Mouse (Mus musculus) limb, embryonic 14.5 days (tissue): ENCODE data around the gene Ice2. TPM values are rescaled to one million over a fixed set of nuclear protein-coding genes. Genes with fewer than 3 reads are reported as not detected.

Source experiments
- ATAC-seq: fragments of 200-750 bp; cut with Nextera tagmentation; 2 replicates; pipeline ENCODE4 v1.8.0; 2017; ENCODE audit warnings: low read depth, moderate number of reproducible peaks, moderate TSS enrichment; ENCODE audit not compliant: low FRiP score
- DNase-seq: peaks from one replicate; pipeline ENCODE4 v3.0.0-alpha.2; 2015; ENCODE audit warnings: low spot score
- H3K27ac ChIP-seq: fragments of 300-500 bp; sonication (generic); replicated peaks from 2 replicates; pipeline ENCODE4 v1.5.1; 2014; ENCODE audit warnings: low read depth, mild to moderate bottlenecking, low read length, moderate library complexity, mixed read lengths
- H3K27me3 ChIP-seq: fragments of 300-500 bp; sonication (generic); 2 replicates; pipeline ENCODE4 v1.6.1; 2014; ENCODE audit warnings: low read length, mixed read lengths; ENCODE audit not compliant: control insufficient read depth, insufficient read depth
- H3K36me3 ChIP-seq: fragments of 300-500 bp; sonication (generic); 2 replicates; pipeline ENCODE4 v1.6.1; 2014; ENCODE audit warnings: mild to moderate bottlenecking, low read length, moderate library complexity, mixed read lengths; ENCODE audit not compliant: control insufficient read depth, insufficient read depth
- H3K4me1 ChIP-seq: fragments of 300-500 bp; sonication (generic); 2 replicates; pipeline ENCODE4 v1.6.1; 2014; ENCODE audit warnings: antibody characterized with exemption, low read length, mixed read lengths; ENCODE audit not compliant: control insufficient read depth, insufficient read depth
- H3K4me2 ChIP-seq: fragments of 300-500 bp; sonication (generic); replicated peaks from 2 replicates; pipeline ENCODE4 v1.6.1; 2014; ENCODE audit warnings: low read depth, mild to moderate bottlenecking, low read length, moderate library complexity; ENCODE audit not compliant: severe bottlenecking
- H3K4me3 ChIP-seq: fragments of 300-500 bp; sonication (generic); replicated peaks from 2 replicates; pipeline ENCODE4 v1.5.1; 2014; ENCODE audit warnings: low read length
- H3K9ac ChIP-seq: fragments of 300-500 bp; sonication (generic); 2 replicates; pipeline ENCODE4 v1.6.1; 2014; ENCODE audit warnings: mild to moderate bottlenecking, low read depth, low read length, moderate library complexity; ENCODE audit not compliant: severe bottlenecking
- H3K9me3 ChIP-seq: fragments of 300-500 bp; sonication (generic); 2 replicates; pipeline ENCODE4 v1.6.1; 2016; ENCODE audit warnings: low read length; ENCODE audit not compliant: control insufficient read depth
- POLR2A ChIP-seq: fragments of 200-500 bp; IDR thresholded peaks from 2 replicates; pipeline ENCODE4 v1.8.0; 2012; ENCODE audit warnings: inconsistent platforms, mild to moderate bottlenecking, moderate library complexity, borderline replicate concordance; ENCODE audit not compliant: insufficient read depth, insufficient read length; ENCODE audit errors: extremely low read depth
- WGBS: fragments of 180-500 bp; shearing (Covaris S2); extraction: QIAGEN DNeasy Blood & Tissue Kit; methylation state at CpG from one replicate; pipeline ENCODE4 v1.1.7; 2014; 5-methylcytosine and 5-hydroxymethylcytosine counted together
- polyA plus RNA-seq, 2 experiments: library from polyadenylated mRNA; depleted of rRNA in 1 of 2; stranded (reverse) in 1 of 2; unstranded in 1 of 2; fragments of >200 nt; fragmentation: Nextera tagmentation in 1 of 2; extraction: Ambion mirVana in 1 of 2; gene quantifications; 2 replicates each; pipeline versions ENCODE4 v1.2.1 to v1.2.3; 2012 to 2014

Gene Ice2
- polyA plus RNA-seq, 2 experiments = 13.7 to 15.8 TPM

DNA sequence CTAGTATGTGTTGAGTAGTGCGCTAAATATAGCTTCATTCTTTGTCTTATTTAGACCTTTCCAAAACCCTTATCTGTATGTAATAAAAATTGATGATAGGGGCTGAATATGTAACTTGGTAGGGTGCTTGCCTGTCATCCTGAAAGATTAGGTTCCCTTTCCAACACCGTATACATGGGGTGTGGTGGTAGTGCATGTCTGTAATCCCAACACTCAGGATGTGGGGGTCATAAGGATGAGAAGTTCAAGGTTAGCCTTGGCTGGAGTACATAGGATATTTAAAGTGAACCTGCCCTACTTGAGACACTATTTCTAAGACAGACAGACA is 310 bp upstream of the Ice2 start:
- peak; percentile 24; the same call in 1 of the 2 replicates for ATAC-seq

DNA sequence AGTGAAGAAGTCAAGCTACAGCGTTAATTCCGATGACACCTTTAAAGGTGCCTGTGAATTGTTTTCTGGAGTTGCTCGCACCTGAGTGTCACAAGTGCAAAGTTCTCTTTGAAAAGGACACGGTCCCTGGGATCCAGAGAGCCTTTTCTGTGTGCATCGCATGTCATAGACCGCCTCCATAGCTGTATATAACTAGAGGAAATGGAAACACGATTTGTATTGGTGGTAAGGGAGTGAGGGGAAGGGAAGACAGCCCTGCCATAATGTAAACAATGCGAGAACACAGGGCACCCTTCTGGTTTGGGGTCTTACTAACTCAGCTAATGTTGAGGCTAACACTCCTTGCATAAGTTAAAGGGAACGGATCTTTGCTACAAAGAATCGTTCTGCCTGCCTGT is 746 bp downstream of the Ice2 start:
- Histone ChIP-seq H3K27ac (peak overlapping the region; percentile 94), H3K36me3 (peaks cover 2% of the 10 kb centered on the region; the same call in 1 of the 2 replicates), H3K9me3 (no peaks in the 10 kb centered on the region), H3K4me1 (peaks cover 5% of the 10 kb centered on the region), H3K4me3 (peak overlapping the region; percentile 65), H3K9ac (peak overlapping the region; percentile 94), H3K27me3 (no peaks in the 10 kb centered on the region), H3K4me2 (peak overlapping the region; percentile 86)
- ATAC-seq (0 out of 2 replicates have a peak, but pooled peaks have one; percentile 2), DNase-seq (no peak)
- TF ChIP-seq POLR2A = no peak
- 9% methylated on average over 10 of the region's 10 CpGs for WGBS

More for the DNA sequence above, 310 bp upstream of the Ice2 start:
- Histone ChIP-seq H3K27me3 (no peaks in the 10 kb centered on the region), H3K9me3 (no peaks in the 10 kb centered on the region), H3K4me2 (peak overlapping the region; percentile 86), H3K27ac (peak overlapping the region; percentile 94), H3K36me3 (peaks cover 2% of the 10 kb centered on the region; the same call in 1 of the 2 replicates), H3K4me3 (peak overlapping the region; percentile 65), H3K9ac (peak overlapping the region; percentile 94), H3K4me1 (peaks cover 5% of the 10 kb centered on the region)
- DNase-seq = no peak
- 65% methylated on average over 2 of the region's 2 CpGs for WGBS
- no peak for TF ChIP-seq POLR2A

DNA sequence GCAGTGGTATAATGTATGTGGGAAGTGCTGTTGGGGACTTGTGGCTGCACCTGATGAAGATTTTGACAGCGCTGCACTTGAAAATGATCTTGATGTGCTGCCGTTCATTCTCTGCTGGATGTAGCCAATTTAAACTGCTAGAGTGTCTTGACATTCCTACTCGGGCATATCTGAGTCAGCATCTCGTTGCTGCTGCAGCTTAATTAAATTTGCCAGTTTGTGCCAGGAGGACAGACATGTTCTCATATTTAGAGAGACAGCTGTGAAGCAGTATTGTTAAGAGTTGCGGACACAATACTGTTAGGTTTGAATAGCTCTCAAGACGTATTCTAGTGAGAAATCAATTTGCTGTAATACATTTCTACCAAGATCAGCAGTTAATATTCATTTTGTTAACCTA is 7.0 kb downstream of the Ice2 start:
- Histone ChIP-seq H3K27me3 (no peaks in the 10 kb centered on the region), H3K4me2 (no peak overlapping the region), H3K9ac (no peak overlapping the region), H3K4me3 (no peak overlapping the region), H3K4me1 (no peaks in the 10 kb centered on the region), H3K36me3 (peaks cover 8% of the 10 kb centered on the region), H3K9me3 (no peaks in the 10 kb centered on the region), H3K27ac (no peak overlapping the region)
- WGBS = 76% methylated on average over 6 of the region's 6 CpGs
- ATAC-seq = no peak
- no peak for DNase-seq
- TF ChIP-seq POLR2A = no peak

DNA sequence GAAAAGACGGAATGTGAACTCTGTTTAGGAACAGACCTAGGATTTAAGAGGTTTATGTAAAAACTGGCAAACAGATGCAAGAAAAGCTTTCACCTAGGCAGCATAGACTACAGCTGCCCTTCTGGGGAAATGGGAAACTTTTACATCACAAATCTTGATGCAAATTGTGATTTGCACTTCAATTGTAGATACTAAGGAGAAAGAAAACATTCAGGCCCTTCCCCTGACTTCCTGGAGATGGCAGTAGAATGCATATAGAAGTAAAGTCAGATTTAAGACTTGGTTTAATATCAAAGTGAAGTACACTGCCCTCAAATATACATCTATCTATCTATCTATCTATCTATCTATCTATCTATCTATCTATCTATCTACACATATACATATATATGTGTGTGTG is 21.8 kb downstream of the Ice2 start:
- no peak overlapping the region for H3K4me2 ChIP-seq
- H3K9me3 ChIP-seq = no peaks in the 10 kb centered on the region
- 90% methylated on average over 1 of the region's 1 CpGs for WGBS
- H3K27me3 ChIP-seq = no peaks in the 10 kb centered on the region
- no peak overlapping the region for H3K27ac ChIP-seq
- H3K9ac ChIP-seq = no peak overlapping the region
- DNase-seq (peak; percentile 36), ATAC-seq (no peak)
- no peak for TF ChIP-seq POLR2A
- H3K4me3 ChIP-seq = no peak overlapping the region
- no peaks in the 10 kb centered on the region for H3K4me1 ChIP-seq
- H3K36me3 ChIP-seq = peaks cover 52% of the 10 kb centered on the region

DNA sequence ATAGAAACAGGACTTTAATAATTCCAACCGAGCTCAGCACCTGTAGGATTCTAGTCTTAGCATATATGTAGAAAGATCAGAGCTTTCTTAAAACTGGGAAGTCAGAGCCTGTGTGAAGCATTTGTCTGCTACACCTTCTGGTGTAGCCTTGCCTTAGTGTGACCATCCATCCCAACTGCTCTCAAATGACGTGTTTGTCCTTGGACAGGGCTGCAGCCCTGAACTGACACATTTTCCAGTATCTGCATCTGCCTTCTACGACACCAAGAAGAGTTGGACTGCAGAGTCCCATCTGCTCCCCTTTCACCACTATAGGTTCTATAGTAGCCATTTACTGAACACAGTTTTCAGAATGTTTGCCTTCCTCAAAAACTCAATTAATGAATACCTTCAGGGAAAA is 32.8 kb downstream of the Ice2 start:
- WGBS = 89% methylated on average over 3 of the region's 3 CpGs
- no peak for ATAC-seq

More for the DNA sequence above, 32.8 kb downstream of the Ice2 start:
- Histone ChIP-seq H3K27me3 (no peaks in the 10 kb centered on the region), H3K9me3 (no peaks in the 10 kb centered on the region), H3K9ac (no peak overlapping the region), H3K27ac (0 out of 2 replicates have a peak overlapping the region, but pooled peaks have one; percentile 33), H3K4me3 (no peak overlapping the region), H3K4me1 (peaks cover 10% of the 10 kb centered on the region; the same call in 1 of the 2 replicates), H3K36me3 (peaks cover 29% of the 10 kb centered on the region), H3K4me2 (no peak overlapping the region)
- DNase-seq = no peak
- no peak for TF ChIP-seq POLR2A
